Mouse (Mus musculus): ENCODE measurements around the gene Cops6. TPM values are rescaled to one million over a fixed set of nuclear protein-coding genes. Genes with fewer than 3 reads are reported as not detected.

The Cops6 gene
- polyA plus RNA-seq (2015; fragmentation: Nextera tagmentation; extraction: Ambion mirVana) = 269 and 309 TPM in 2 replicates

GRCm38 (mm10) chr5:138160842-138161665 is at the start of gene Cops6:
Cops6 (plus strand) TSS chr5:138161071.
- H3K27me3 ChIP-seq (replicated peaks) = no peaks in the 10 kb centered on the region
- peaks cover 21% of the 10 kb centered on the region for H3K4me1 ChIP-seq
- peak within 1 kb of the TSS; percentile 95 for H3K9ac ChIP-seq
- peaks cover 40% of the 10 kb centered on the region for H3K36me3 ChIP-seq
- peak; percentile 87 for ATAC-seq (ENCODE audit: extremely low read depth, insufficient number of reproducible peaks, low FRiP score, low TSS enrichment)
- peak within 1 kb of the TSS; percentile 79 for H3K27ac ChIP-seq (replicated peaks)
- 1% methylated on average over 42 of the region's 42 CpGs for WGBS
- H3K9me3 ChIP-seq = no peaks in the 10 kb centered on the region
- H3K4me3 ChIP-seq = peak within 1 kb of the TSS; percentile 89
- H3K4me2 ChIP-seq = peak within 1 kb of the TSS; percentile 87

DNA sequence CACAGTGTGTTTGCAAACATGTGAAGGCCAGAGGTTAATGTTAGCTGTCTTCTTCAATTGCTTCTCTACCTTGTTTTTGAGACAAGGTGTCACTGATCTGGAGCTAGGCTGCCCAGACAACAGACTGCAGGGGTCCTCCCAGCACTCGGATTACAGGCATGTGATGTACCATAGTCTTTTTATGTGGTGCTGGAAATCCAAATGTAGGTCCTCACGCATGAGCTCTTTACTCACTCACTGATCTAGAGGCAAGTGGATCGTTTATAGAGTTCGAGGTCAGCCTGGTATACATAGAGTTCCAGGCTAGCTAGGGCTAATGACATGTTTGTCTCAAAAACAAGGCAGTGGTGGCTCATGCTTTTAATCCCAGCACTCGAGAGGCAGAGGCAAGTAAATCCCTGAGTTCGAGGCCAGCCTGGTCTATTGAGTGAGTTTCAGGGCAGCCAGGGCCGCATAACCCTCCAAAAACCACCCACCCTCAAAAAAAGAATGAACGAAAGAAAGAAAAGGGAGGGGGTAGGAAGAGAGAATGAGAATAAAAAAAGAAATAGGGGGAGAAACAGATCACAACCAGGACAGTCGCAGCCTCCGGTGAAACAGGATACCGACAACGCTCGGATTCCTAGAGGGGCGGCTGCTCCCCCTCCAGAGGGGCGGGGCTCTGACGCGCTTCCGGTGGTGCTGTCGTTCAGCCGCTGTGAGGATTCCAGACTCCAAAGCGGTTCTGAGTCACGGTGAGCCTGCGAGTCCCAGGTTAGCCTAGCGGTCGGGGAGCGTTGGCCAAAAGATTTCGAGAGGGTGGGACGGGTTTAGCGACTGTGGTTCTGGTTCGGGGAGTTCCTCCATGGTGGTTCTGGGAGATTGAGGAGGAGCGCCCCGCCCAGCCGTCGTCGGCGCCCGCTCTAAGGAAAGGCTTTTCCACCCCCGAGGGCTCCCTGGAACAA is 44.3 kb upstream of the Cops6 start, which contains the start of gene Zscan21:
Gene Zscan21, plus strand, starts transcription at position 649 of the 944 bp plus-strand sequence.
- Histone ChIP-seq H3K27ac (replicated peaks) (peak within 1 kb of the TSS; percentile 96), H3K9me3 (no peaks in the 10 kb centered on the region), H3K27me3 (replicated peaks) (no peaks in the 10 kb centered on the region), H3K36me3 (peaks cover 25% of the 10 kb centered on the region), H3K9ac (peak within 1 kb of the TSS; percentile 92), H3K4me1 (peaks cover 21% of the 10 kb centered on the region), H3K4me3 (peak within 1 kb of the TSS; percentile 82), H3K4me2 (peak within 1 kb of the TSS; percentile 74)
- 8% methylated on average over 38 of the region's 38 CpGs for WGBS
- peak; percentile 95 for ATAC-seq (ENCODE audit: extremely low read depth, insufficient number of reproducible peaks, low FRiP score, low TSS enrichment)

- H3K4me3 ChIP-seq = peak overlapping the region; percentile 82
- H3K36me3 ChIP-seq = peaks cover 31% of the 10 kb centered on the region
- H3K27me3 ChIP-seq (replicated peaks) = no peaks in the 10 kb centered on the region
- WGBS = 7% methylated on average over 16 of the region's 16 CpGs
- H3K4me1 ChIP-seq = peaks cover 21% of the 10 kb centered on the region
- ATAC-seq (ENCODE audit: extremely low read depth, insufficient number of reproducible peaks, low FRiP score, low TSS enrichment) = no peak
- H3K4me2 ChIP-seq = peak overlapping the region; percentile 74
- peak overlapping the region; percentile 92 for H3K9ac ChIP-seq
- peak overlapping the region; percentile 96 for H3K27ac ChIP-seq (replicated peaks)
- no peaks in the 10 kb centered on the region for H3K9me3 ChIP-seq
Measured at GRCm38 (mm10) chr5:138117199-138118015, 43.5 kb upstream of the Cops6 start.

GRCm38 (mm10) chr5:138118041-138118440 is 42.8 kb upstream of the Cops6 start:
- H3K4me1 ChIP-seq = peaks cover 21% of the 10 kb centered on the region
- peaks cover 37% of the 10 kb centered on the region for H3K36me3 ChIP-seq
- 69% methylated on average over 3 of the region's 3 CpGs for WGBS
- no peak for ATAC-seq (ENCODE audit: extremely low read depth, insufficient number of reproducible peaks, low FRiP score, low TSS enrichment)
- H3K4me2 ChIP-seq = peak overlapping the region; percentile 74
- H3K27me3 ChIP-seq (replicated peaks) = no peaks in the 10 kb centered on the region
- H3K4me3 ChIP-seq = peak overlapping the region; percentile 82
- H3K9ac ChIP-seq = peak overlapping the region; percentile 92
- peak overlapping the region; percentile 96 for H3K27ac ChIP-seq (replicated peaks)
- H3K9me3 ChIP-seq = no peaks in the 10 kb centered on the region

DNA sequence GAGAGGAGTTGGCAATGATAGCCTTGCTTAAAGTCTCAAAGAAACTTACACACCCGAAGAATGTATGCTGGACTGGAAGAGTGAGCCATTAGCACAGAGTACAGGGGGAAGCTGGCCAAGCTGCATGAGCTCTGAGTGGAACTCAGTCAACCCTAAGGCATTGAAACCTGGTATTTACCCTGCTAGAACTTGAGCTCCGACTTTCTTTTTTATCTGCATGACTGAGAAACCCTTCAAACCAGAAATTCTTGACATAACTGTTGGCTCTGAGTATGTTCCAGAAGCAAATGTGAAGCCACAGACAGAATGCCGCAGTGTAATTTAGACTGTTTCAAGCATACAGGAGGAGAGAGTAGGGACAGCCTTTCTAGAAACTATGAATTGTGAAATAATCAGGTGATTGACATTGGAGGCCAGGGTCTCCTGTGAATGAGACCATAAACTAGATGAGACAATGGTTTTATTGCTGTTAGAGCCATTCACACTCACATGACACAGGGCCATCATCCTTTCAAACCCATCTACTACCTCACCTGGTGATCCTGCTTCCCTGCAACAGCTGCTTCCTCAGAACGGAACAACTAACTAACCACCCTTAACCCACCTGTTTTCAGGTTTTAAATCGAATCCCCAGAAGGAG is 28.3 kb upstream of the Cops6 start:
- Histone ChIP-seq H3K9me3 (no peaks in the 10 kb centered on the region), H3K4me1 (peaks cover 10% of the 10 kb centered on the region), H3K4me2 (no peak overlapping the region), H3K4me3 (no peak overlapping the region), H3K27ac (replicated peaks) (no peak overlapping the region), H3K36me3 (peaks cover 81% of the 10 kb centered on the region), H3K27me3 (replicated peaks) (no peaks in the 10 kb centered on the region), H3K9ac (no peak overlapping the region)
- WGBS = 81% methylated on average over 5 of the region's 5 CpGs
- no peak for ATAC-seq (ENCODE audit: extremely low read depth, insufficient number of reproducible peaks, low FRiP score, low TSS enrichment)

DNA sequence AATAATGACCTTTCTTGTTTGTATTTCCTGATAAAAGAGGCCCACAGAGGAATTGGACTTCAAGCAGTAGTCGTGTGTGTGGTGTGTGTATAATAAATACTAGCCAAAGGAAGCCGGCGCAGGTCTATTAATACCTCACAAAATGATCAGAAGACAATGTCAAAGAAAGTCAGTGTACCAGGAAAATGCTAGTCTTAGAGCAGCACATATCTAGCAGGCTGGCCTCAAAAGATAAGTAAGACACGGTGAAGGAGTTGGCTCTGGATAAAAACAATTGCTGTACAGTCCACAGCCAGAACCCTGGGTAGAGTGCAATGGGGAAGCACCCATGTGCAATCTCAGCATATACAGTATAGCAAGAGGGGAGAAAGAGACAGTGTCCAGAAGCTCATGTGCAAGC is 23.6 kb upstream of the Cops6 start:
- ATAC-seq (ENCODE audit: extremely low read depth, insufficient number of reproducible peaks, low FRiP score, low TSS enrichment) = no peak
- Histone ChIP-seq H3K27me3 (replicated peaks) (no peaks in the 10 kb centered on the region), H3K9me3 (no peaks in the 10 kb centered on the region), H3K4me1 (peaks cover 10% of the 10 kb centered on the region), H3K4me3 (no peak overlapping the region), H3K36me3 (peaks cover 43% of the 10 kb centered on the region), H3K9ac (no peak overlapping the region), H3K4me2 (no peak overlapping the region), H3K27ac (replicated peaks) (no peak overlapping the region)
- 54% methylated on average over 4 of the region's 4 CpGs for WGBS

GRCm38 (mm10) chr5:138137935-138138549 is 22.8 kb upstream of the Cops6 start:
- Histone ChIP-seq H3K36me3 (peaks cover 42% of the 10 kb centered on the region), H3K4me3 (no peak overlapping the region), H3K4me1 (peaks cover 10% of the 10 kb centered on the region), H3K9ac (no peak overlapping the region), H3K27ac (replicated peaks) (no peak overlapping the region), H3K4me2 (no peak overlapping the region), H3K27me3 (replicated peaks) (no peaks in the 10 kb centered on the region), H3K9me3 (no peaks in the 10 kb centered on the region)
- 55% methylated on average over 8 of the region's 8 CpGs for WGBS
- no peak for ATAC-seq (ENCODE audit: extremely low read depth, insufficient number of reproducible peaks, low FRiP score, low TSS enrichment)

DNA sequence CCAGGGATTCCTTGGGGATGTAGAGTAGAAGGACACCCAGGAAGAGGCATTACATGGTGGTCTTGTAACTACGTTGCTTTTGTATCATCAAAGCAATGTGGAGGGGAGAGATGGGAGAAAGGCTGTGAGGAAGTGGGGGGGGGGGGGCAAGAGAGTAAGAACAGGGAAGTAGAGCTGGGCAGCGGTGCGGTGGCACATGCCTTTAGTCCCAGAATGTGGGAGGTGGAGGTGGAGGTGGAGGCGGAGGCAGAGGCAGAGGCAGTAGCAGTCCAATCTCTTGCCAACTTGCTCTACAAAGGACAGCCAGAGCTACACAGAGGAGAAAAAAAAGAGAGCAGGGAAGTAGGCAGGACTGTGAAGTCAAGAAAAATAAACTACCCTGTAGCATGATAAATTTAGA is 22.3 kb upstream of the Cops6 start:
- H3K9ac ChIP-seq = no peak overlapping the region
- H3K36me3 ChIP-seq = peaks cover 42% of the 10 kb centered on the region
- H3K4me3 ChIP-seq = no peak overlapping the region
- WGBS = 55% methylated on average over 4 of the region's 4 CpGs
- no peak for ATAC-seq (ENCODE audit: extremely low read depth, insufficient number of reproducible peaks, low FRiP score, low TSS enrichment)
- H3K4me1 ChIP-seq = peaks cover 10% of the 10 kb centered on the region
- H3K4me2 ChIP-seq = no peak overlapping the region
- no peaks in the 10 kb centered on the region for H3K9me3 ChIP-seq
- H3K27me3 ChIP-seq (replicated peaks) = no peaks in the 10 kb centered on the region
- no peak overlapping the region for H3K27ac ChIP-seq (replicated peaks)

DNA sequence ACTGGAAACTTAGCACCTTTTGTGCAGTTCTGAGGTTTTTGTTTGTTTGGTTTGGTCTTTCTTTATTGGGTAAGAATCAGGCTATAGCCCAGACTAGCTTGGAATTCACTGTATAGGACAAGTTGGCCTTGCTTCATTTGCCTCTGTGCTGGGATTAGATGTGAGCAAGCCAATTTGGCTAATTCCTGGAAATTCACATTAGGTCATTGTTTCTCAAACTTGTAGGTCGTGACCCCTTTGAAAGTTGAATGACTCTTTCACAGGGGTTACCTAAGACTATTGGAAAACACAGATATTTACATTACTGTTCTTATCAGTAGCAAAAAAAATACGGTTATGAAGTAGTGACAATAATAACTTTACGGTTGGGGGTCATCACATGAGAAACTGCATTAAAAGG is 6.5 kb upstream of the Cops6 start:
- 81% methylated on average over 3 of the region's 3 CpGs for WGBS
- no peaks in the 10 kb centered on the region for H3K27me3 ChIP-seq (replicated peaks)
- H3K4me2 ChIP-seq = peak overlapping the region; percentile 87
- peak overlapping the region; percentile 80 for H3K4me3 ChIP-seq
- peak overlapping the region; percentile 90 for H3K9ac ChIP-seq
- H3K9me3 ChIP-seq = no peaks in the 10 kb centered on the region
- no peak for ATAC-seq (ENCODE audit: extremely low read depth, insufficient number of reproducible peaks, low FRiP score, low TSS enrichment)
- H3K36me3 ChIP-seq = peaks cover 32% of the 10 kb centered on the region
- peaks cover 11% of the 10 kb centered on the region for H3K4me1 ChIP-seq
- H3K27ac ChIP-seq (replicated peaks) = no peak overlapping the region

DNA sequence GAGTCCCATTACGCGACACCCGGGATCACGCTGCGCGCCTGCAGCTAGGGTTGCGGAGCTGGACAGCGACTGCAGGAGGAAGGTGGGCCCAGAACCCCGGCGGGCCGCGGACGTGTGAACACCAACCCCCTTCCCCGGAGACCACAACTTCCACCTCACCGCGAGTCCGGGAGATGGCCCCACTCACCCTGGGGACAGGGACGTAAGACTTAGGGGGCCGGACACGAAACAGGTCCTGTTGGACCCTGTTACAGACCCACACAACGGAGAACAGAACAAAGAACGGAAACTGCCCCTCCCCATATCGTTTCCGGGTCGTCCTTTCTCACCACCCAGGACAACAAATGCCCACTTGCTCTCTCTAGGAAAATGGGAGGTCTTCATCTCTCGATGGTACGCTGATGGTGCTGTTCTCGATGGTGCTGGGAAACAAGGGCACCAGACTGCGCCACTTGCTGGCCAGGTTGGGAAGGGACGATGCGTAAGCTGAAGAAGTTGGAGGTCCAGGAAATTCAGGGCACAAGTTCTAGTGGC is 5.4 kb upstream of the Cops6 start, which contains the start of gene Zfp113:
Gene Zfp113, minus strand, starts transcription at position 302 of the 534 bp plus-strand sequence.
- no peaks in the 10 kb centered on the region for H3K9me3 ChIP-seq
- H3K27me3 ChIP-seq (replicated peaks) = no peaks in the 10 kb centered on the region
- peak within 1 kb of the TSS; percentile 92 for H3K27ac ChIP-seq (replicated peaks)
- H3K9ac ChIP-seq = peak within 1 kb of the TSS; percentile 90
- ATAC-seq (ENCODE audit: extremely low read depth, insufficient number of reproducible peaks, low FRiP score, low TSS enrichment) = peak; percentile 84
- H3K4me1 ChIP-seq = peaks cover 14% of the 10 kb centered on the region
- H3K4me3 ChIP-seq = peak within 1 kb of the TSS; percentile 80
- peaks cover 27% of the 10 kb centered on the region for H3K36me3 ChIP-seq
- WGBS = under 1% methylated on average over 31 of the region's 31 CpGs
- H3K4me2 ChIP-seq = peak within 1 kb of the TSS; percentile 87

Measured in heart, embryonic 13.5 days (tissue).